Mouse (Mus musculus) left cerebral cortex, postnatal 25 days (tissue): ENCODE measurements around the gene Btbd3. TPM values are rescaled to one million over a fixed set of nuclear protein-coding genes. Genes with fewer than 3 reads are reported as not detected.

Experiments used
- DNase-seq, 2 experiments: peaks; one replicate each; pipeline ENCODE4 v3.0.0; 2022; ENCODE audit warnings: low spot score in 2 of 2, mixed read lengths in 1 of 2
- intact Hi-C: fragments of 180-260 bp; cut with DNase I; formaldehyde crosslinking; loops from one replicate; pipeline ENCODE4 v1.15.1; 2025
- total RNA-seq, 2 experiments: library from RNA; stranded (reverse); gene quantifications; 2 replicates each; pipeline ENCODE4 v1.2.3; 2021

Btbd3 gene
- total RNA-seq, 2 experiments from 2014 or later = 137 to 144 TPM

DNA sequence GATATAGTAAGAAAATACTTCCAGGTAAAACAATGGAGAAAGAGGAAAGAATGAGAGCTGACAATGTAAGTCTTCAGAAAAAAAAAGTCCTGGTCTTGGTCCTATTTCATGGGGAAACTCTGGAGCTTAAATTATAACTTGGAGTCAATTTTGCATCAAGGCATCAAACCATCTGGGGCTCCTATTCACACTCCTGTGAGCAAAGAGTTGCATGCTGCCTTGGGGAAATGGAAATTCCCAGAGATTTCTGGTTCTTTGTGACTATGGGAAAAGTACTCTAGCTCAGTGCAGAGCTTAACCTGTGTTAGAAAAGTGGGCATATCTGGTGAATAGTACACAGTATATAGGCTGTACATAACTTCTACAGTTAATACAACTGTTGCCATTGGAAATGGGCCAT, 356.0 kb downstream of the Btbd3 start:
- DNase-seq = peak in 1 of 2 experiments; percentile 66
- intact Hi-C loops = loop anchor here (2.0 to 10.0 kb wide), 3 partner anchors 132 to 212 kb away; no protein-coding TSS in a partner anchor

DNA sequence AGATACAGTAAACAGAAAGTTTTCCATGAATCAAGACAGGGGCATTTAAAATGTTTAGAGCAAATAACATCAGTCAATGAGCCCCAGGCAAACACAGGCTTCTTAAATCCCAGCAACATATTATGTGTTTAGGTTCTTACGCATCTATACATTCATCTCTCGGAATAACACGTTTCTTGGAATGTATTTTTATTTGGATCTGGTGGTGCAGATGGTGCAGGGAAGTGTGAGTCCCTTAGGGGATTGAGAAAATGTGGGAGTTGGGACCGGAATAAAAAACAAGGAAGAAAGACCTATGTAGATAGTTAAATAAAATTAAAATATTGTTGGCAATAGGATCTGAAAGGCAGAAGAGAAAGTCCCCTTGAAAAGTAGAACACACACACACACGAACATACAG, 361.1 kb downstream of the Btbd3 start:
- intact Hi-C loops = loop anchor here (10.0 kb wide), 2 partner anchors 127 to 207 kb away; no protein-coding TSS in a partner anchor
- peak; percentile 27 to 84 for DNase-seq
